Mouse (Mus musculus): ENCODE data around the gene CN725425.

The CN725425 gene

GRCm38 (mm10) chr15:91199256-91199905 lies at the start of gene CN725425:
TSS of gene CN725425 (plus strand) at chr15:91199494.
- no peak for DNase-seq

- DNase-seq = no peak
These were observed 46.7 kb upstream of the CN725425 start for GRCm38 (mm10) chr15:91152592-91152991.

- DNase-seq = no peak
These were observed 46.0 kb upstream of the CN725425 start for GRCm38 (mm10) chr15:91153311-91153710.

- no peak for DNase-seq
These were observed 38.1 kb upstream of the CN725425 start for GRCm38 (mm10) chr15:91161153-91161552.

DNA sequence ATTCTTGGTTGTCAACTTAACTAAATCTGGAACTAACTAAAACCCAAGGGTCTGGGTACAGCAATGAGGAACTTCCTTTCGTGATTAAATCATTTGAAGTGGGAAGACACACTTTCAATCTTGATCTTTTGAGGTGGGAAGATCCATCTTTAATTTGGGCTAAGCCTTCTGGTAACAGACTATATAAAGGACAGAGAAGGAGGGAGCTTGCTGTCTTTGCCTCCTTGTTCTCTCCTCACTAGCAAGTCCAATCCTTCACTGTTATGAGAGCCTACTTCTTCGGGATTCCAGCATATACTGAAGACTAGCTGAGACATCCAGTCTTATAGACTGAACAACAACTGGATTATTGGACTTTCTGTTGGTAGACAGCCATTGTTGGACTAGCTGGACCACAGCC lies 35.8 kb upstream of the CN725425 start:
- DNase-seq = no peak

- peak; percentile 29 for DNase-seq
These were observed 34.3 kb upstream of the CN725425 start for GRCm38 (mm10) chr15:91165021-91165420.

- DNase-seq = no peak
These were observed 31.3 kb upstream of the CN725425 start for GRCm38 (mm10) chr15:91167850-91168562.

- no peak for DNase-seq
These were observed 28.5 kb upstream of the CN725425 start for GRCm38 (mm10) chr15:91170602-91171328.

GRCm38 (mm10) chr15:91171332-91171731 lies 28.0 kb upstream of the CN725425 start:
- DNase-seq = no peak

DNA sequence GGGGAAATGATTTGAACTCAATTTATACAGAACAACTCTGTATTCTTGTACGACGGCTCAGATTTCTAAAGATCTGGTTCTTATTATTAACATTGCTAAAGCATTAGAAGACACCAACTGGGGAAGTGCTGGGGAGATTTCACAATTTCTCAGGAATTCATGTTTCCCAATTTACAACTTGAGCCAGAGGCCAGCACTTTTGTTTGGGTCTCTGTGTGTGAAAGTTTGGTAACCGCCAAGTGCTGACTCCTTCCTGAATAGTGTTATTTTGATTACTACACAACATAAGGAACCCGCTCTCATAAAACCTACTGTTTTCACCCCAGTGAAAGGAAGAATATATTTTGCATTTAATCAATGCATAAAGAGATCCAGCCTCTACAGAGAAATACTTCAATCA lies 27.1 kb upstream of the CN725425 start:
- no peak for DNase-seq

DNA sequence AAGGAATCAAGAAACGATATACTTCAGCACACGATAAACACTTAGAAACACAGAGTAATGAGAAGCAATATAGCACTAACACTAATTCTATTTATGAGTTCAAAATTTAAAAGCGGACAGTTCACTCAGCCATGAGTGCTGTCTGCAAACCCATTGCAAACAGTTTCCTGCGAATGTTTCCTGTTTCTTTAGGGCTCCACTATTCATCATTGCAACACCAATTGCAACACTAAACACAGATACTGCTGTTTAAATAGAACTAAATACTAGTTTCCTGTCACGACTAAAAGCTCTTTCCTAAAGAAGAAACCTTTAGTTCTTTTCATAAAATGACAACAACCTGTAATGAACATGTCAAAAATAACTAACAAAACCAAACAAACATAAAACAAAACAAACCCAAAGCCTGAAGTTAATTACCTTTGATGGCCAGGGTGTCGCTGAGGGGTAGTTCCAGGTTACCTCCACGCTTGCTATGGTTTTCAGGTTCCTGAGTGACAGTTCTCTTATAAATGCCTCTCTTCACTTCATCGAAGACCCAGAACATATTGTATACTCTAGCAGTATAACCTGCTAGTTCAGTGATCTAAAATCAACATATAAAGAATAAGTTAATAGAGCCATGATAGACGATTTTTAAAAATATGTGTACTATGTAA lies 20.5 kb upstream of the CN725425 start:
- no peak for DNase-seq

DNA sequence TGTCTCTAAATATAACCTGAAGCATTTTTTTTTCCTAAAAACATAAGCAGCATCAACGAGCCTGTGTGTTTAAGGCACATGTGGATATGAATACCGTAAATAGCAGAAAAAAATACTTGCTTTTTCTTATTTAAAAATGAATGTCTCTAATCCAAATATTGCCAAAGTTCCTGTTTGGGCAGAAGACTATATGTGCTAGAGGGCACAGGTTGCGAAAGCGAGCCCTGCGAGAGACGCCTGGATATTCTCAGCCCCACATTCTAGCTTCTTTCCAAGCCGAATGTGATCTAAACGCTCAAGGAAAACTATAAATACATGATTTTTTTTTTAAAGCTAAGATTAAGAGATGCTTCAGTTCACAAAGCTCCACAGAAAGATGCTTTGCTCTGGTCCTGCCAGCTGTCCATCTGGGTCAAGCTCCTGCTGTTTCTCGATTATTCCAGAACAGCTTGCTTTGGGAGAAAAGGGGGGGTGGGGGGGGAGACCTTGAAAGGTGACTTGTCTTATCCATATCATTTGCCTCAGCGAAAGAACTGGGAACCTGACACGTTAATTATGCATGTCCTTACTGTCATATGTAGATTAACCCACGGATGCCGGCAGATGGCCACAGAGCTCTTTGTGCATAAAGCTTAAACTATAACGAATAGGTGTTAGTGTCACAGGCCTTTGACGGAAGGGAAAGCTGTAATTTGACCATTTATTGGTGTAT lies 19.2 kb upstream of the CN725425 start:
- peak; percentile 32 for DNase-seq

DNA sequence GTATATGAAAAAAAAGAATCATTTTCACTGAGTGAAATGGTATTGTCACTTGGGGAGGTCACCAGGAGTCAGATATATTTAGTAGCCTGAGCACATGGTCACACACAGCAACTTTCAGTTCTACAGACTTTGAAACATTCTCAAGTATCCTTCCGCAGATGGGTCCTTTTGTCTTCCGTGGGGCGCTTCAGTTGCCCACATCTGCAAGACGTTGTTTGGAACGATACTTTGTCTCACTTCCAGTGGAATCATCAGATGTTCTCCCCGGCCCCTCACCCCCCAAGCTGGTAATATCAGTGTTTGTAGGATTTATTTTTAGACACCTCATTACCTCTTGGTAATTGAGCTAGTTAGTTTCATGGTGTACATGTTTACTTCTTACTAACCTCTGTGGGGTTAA lies 12.9 kb upstream of the CN725425 start:
- DNase-seq = no peak

DNA sequence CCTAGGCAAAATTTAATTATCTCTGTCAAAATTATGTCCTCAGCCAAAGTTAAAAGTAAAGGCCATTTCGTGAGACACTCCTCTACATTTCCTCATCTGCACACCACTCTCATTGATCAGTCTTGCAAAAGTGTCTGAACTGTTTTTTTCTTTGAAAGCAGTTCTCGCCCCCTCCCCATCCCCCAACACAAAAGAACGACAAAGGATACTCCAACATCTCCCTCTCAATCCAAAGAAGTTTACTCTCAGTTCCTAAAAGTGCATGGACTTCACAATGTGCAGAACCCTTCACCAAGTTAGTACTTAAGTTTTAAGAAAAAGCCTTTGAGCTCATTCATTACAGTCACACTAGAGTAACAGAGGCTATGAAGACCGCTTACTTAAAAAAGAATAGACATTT lies 9.3 kb upstream of the CN725425 start:
- DNase-seq = no peak

DNA sequence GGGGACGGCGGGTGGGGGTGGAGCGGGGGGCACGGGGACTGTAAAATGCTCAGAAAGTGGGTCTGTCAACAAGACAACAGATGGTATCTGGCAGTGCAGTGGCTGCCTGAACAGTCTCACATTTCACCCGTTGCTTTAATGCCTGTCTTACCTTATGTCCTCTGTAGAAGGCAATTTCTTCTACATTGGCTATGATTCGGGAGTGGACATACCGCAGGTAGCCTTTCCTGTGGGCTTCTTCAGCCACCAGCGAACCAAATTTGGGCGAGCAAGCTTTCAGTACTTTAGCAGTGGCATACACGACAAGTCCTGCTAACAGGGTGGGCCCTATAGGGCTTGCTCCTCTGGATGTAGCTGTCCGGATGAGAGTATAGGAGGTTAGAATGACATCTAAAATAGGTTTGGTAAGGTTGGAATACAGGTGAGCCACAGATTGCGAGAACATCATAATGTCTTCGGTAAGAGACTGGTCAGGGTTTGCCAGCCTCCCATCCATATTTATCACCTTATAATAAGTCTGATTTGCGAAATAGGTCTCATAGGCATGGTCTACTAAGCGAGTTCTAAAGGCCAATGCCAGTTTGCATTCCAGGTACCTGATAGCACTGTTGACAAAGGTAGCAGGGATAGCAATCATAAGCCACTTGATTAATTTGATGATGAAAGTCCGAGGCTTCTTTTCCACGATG lies 8.6 kb upstream of the CN725425 start:
- DNase-seq = peak; percentile 32

DNA sequence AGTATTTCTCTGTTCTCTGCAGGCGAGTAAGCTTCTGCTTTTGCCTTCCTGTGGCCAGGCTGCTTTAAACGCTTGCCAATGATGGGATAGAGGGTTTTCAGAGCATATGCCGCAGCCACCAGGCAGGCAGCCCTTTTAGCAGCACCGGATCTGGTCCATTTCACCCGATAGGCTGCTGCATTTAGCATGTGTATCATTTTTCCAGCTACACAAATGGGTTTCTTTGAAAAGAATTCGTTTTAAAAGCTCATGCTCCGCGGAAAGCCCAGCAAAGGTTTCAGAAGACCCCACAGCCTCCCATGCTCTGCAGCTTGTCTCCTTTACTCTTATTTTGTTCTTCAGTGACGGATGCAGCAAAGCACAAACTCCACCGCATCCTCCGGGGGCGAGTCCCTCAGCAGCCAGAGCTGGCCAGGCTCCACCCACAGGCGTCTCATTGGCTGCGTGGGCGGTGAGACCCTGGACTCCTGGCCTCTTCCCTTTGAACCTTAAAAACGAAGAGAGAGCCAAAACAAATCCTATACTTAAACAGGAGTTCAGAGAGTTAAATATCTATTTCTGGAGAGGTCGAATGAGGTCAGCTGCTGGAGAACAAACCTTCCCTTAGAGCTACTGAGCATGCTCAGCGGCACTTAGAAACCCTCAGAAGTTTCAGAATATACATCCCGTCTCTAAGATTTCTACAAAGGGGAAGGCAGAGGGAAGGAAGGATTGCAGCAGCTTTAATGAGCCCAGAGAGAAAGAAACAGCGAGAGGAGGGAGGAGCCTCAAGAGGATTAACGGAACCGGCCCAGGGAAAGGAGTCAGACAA lies 7.7 kb upstream of the CN725425 start, which contains the start of gene Abcd2:
Abcd2 (minus strand) TSS at position 388 of the 811 bp plus-strand sequence.
- DNase-seq = peak; percentile 82

DNA sequence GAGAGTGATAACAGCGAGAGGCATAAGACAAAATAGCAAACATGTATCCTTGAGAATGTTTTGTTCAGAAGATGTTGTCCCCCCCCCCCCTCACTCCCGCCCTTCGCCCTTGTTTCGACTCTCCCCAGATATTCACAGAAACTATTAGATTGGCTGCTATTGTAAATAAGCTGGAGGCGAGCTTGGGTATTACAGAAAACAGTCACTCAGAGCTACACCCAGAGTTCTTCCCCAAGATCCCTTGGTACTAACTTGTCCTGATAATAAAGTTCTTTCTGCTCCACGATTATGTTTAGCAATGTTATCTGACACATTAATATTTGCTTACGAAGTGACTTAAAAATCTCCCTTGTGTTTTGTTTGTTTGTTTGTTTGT lies 7.1 kb upstream of the CN725425 start:
- no peak for DNase-seq

DNA sequence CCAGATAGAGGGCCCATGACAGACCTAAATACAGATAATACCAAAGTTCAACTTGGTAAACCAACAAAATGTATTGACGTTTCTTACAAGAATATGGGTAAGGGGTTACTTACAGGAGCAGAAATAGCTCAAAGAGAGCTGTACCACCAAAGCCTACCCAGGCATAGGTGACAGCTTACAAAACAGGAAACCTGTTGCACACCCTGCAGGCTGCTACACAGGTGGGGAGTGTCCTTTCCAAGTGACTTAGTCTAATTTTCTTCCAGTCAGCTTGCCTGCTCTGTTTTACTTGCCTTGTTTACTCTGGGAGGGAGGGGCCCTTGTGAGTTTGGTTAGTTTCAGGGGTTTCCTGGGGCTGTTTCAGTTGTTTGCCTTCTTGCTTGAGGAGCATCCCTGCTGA lies 1.5 kb downstream of the CN725425 start:
- no peak for DNase-seq

DNA sequence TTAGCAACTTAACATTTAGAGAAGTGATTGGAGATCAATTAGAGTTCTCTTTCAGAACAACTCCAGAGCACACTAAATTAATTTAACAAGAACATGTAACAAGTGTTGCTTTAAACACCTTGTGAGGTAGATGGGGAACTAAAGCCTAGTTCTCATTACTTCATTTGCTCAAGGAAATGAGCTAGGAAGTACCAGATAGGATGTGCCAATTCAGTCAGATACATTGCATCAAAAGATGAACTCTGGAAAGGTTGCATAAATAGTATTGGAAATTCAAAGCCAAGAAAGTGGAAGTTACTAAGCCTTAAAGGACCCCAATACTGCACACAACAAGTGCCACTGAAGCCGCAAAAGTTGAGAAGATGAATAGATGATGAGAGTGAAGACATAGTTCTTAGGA lies 3.2 kb downstream of the CN725425 start:
- no peak for DNase-seq

DNA sequence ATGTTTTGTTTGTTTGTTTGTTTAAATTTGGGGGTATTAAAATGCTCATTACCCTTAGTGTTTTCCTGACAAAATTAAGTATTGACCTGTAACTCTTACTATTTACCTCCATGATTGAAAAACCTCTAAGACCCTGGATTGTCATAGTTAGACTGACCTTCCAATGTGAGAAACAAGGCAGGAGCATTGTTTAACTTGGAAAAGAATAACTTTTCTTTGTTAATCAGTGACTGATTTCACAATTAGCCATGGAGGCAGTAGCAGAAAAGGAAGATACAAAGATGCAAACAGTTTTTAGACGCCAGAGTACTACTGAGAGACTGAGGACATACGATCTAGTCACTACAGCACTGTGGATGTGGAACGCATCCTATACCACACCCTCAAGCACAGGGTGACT lies 4.2 kb downstream of the CN725425 start:
- DNase-seq = no peak

GRCm38 (mm10) chr15:91206518-91206917 lies 7.2 kb downstream of the CN725425 start:
- no peak for DNase-seq
